Mouse (Mus musculus) C2C12 (cell line): ENCODE results near the gene Acads.

Source experiments
- CTCF ChIP-seq: IDR thresholded peaks from one replicate; pipeline ENCODE4 v1.5.1; 2011; ENCODE audit not compliant: control insufficient read depth, insufficient read depth, insufficient read length
- MAX ChIP-seq: IDR thresholded peaks from one replicate; pipeline ENCODE4 v1.6.1; 2011; ENCODE audit warnings: mild to moderate bottlenecking, control low read depth
- USF1 ChIP-seq: IDR thresholded peaks from one replicate; pipeline ENCODE4 v1.6.1; 2011; ENCODE audit warnings: low read depth, mild to moderate bottlenecking, control low read depth, moderate library complexity

GRCm38 (mm10) chr5:115068671-115069421 is 50.3 kb downstream of the Acads start:
- TF ChIP-seq CTCF: no peak
- TF ChIP-seq MAX: no peak
- TF ChIP-seq USF1: no peak
